In genomic region chr9:20430004-20430403, GRCm38 (mm10) we compare ENCODE assay signal across 16 mouse cellular contexts.
"Had no signal": no experiment of that assay in that cellular context is flagged by ENCODE, and none has a peak within 500 bp of the region (broad histone marks: within the 10 kb centered on the region; RNA-seq: fewer than 3 reads in every experiment).

No protein-coding gene starts in this region.

- DNase-seq: retina, postnatal 1 day; right cerebral cortex, adult 18-20 months; right cerebral cortex, postnatal 14 days; right cerebral cortex, postnatal 25 days; right cerebral cortex, postnatal 4 days; spleen, adult 18-20 months; thymus, adult 18-20 months; thymus, adult 2 months; thymus, postnatal 14 days; thymus, postnatal 25 days; thymus, postnatal 36 days; thymus, postnatal 4 days had no signal

- H3K9me3 ChIP-seq: neural tube, embryonic 13.5 days; neural tube, embryonic 15.5 days; stomach, embryonic 15.5 days had no signal

- H3K4me1 ChIP-seq: neural tube, embryonic 13.5 days; neural tube, embryonic 15.5 days; stomach, embryonic 15.5 days had no signal

- H3K9ac ChIP-seq: neural tube, embryonic 13.5 days; neural tube, embryonic 15.5 days; stomach, embryonic 15.5 days had no signal

- H3K27ac ChIP-seq: neural tube, embryonic 13.5 days; neural tube, embryonic 15.5 days; stomach, embryonic 15.5 days; stomach, postnatal 0 days had no signal

- H3K4me2 ChIP-seq: neural tube, embryonic 13.5 days; neural tube, embryonic 15.5 days; stomach, embryonic 15.5 days had no signal

- H3K4me3 ChIP-seq: neural tube, embryonic 13.5 days; neural tube, embryonic 15.5 days; stomach, embryonic 15.5 days had no signal

- H3K27me3 ChIP-seq: neural tube, embryonic 13.5 days; neural tube, embryonic 15.5 days; stomach, embryonic 15.5 days had no signal
